Mouse (Mus musculus): ENCODE measurements around the gene Akt3.
A peak's percentile ranks its signal among the peaks of the same experiment; 100 is the strongest.

Gene Akt3

DNA sequence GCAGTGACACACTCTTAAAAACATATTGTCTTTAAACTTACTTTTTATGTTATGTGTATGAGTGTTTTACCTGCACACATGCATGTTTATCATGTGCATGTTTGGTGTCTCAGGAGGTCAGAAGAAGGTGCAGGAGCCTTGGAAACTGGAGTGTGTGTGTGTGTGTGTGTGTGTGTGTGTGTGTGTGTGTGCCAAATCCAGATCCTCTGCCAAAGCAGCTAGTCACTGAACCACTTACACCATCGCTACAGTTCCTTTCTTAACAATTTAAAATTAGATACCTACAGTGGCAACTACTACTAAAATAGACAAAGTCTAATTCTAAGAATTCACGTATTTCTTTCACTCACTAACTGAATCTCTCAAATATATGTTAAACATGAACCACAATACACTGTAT, 209.2 kb downstream of the Akt3 start:
- no peak for DNase-seq

- DNase-seq, result no peak
Measured at GRCm38 (mm10) chr1:177046963-177047362, 211.0 kb downstream of the Akt3 start.

DNA sequence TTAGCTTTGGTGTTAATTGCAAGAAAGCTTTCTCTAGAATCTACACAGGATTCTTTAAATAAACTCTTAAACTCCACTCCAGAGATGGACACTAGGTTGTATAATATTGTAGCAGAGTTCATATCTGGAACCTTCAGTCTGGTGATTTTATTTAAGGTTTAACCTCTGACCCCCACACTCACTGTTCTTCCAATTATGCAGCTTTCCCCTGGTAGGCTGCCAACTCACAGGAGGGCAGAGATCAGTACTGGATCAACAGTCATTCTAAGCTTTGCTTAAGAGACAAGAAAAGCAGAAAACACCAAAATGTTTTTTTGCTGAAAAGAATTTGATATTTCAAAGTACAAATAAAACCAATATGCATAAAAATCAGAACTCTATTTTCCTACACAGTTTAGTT, 212.1 kb downstream of the Akt3 start:
- no peak for DNase-seq

GRCm38 (mm10) chr1:177040058-177040457, 217.9 kb downstream of the Akt3 start:
- no peak for DNase-seq

GRCm38 (mm10) chr1:177039093-177039674, 218.8 kb downstream of the Akt3 start:
- no peak for DNase-seq

GRCm38 (mm10) chr1:177038383-177038782, 219.6 kb downstream of the Akt3 start:
- no peak for DNase-seq

DNA sequence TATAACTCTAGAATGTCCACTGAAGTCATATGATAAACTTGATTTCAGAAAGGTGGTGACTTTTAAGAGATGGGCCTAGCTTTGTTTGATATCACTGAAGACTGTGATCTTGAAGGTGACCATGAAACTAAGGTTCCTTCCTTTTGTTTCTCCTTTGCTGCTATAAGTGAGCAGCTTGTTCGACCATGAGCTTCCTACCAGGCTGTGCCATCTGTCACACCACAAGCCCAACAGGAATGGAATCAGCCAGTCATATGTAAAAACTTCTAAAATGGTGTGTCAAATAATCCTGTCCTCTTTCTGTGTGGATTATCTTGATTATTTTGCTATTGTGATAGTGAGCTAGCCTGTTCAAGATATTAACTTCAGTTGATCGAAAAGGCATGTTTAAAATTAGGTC, 222.5 kb downstream of the Akt3 start:
- peak; percentile 81 for DNase-seq

DNA sequence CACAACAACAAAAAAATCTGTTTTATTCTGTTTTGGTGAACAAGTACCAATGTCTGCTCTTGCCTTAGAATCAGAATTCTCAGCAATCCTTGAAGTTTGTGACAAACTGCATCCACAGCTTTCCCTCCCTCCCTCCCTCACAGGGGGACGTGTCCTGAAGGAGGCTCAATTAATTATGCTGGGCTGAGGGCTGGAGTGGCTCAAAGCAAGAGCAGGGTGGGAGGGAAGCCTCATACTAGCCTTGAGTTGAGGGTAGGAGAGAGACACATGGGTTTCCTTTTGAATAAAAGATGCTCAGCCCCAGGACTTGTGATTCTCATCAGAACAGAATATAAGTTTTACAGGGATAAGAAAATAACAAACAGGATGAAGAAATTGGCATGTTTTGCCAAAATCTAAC, 225.8 kb downstream of the Akt3 start:
- no peak for DNase-seq

DNA sequence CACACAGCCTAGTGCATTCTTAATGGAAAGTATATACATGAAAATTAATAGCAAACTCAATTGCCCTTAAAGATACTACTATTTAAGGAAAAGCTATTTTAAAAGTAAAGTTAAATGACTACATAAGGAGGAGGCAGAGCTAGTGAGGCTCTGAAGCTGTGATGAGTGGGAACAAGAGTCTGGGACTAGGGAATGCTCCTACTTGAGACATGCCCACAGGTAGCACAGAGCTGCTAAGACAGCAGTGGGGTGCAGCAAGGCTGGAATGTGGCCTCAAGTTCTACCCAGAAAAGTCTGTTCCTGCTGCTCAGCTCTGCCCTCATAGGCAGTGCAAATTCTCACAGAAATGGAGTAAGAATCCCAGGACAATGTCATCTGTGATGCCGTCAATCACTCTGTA, 226.8 kb downstream of the Akt3 start:
- DNase-seq, result no peak

DNA sequence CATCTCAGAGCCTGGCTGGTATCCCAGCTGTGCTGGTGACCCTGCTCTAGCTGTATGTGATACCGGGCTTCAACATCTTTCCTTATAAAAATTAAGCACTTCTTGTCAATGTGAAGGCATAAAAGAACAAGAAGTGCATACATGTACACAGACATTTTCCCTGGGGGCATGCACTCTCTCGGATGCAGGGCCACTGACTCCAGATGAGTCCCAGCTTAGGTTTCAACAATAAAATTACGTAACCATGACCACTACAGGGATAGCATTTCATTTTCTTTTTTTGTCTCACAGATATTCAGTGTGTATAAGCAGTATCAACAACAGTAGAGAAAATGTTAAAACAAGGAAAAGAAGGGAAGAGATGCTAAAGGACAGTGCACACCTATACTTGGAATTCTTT, 227.3 kb downstream of the Akt3 start:
- DNase-seq, result no peak

GRCm38 (mm10) chr1:177029032-177029431, 229.0 kb downstream of the Akt3 start:
- no peak for DNase-seq

DNA sequence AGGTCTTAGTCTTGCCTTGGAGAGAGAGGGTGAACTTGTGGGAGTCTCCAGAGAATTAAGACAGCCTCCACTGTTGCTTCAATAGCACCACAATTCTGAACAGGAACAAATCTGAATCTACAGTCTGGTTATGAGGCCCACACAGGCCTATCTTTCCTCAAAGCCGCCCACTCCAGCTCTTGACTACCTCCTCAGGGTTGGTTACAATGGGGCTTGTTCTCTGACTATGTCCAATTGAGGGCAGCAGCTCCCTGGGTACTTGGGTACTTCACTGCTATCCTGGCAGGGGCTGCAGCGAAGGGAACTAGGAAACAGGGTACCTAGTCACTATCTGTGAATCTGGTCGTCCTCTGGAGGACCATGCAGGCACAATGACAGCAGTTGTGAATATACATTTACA, 230.3 kb downstream of the Akt3 start:
- DNase-seq, result no peak

- DNase-seq, result peak; percentile 8
Measured at GRCm38 (mm10) chr1:177022751-177023150, 235.3 kb downstream of the Akt3 start.

DNA sequence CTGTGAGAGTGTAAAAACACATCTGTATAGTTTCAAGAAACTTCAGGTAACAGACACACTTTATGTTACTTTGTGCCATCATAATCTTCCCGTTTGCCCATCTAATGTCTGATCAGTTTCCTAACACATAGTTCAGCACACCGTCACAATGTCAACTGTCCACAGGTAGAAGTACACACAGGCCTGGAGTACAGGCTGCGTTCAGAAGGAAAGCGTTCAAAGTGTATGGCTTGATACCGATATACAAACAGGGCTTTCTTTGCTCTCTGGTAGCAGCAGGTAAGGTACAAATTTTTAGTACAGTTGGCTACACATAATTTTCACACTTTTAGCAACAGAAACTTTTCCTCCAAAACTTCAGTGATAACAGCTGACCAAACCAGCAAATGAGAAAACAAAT, 238.3 kb downstream of the Akt3 start:
- no peak for DNase-seq

- DNase-seq, result no peak
Measured at GRCm38 (mm10) chr1:177018750-177019149, 239.3 kb downstream of the Akt3 start.

DNA sequence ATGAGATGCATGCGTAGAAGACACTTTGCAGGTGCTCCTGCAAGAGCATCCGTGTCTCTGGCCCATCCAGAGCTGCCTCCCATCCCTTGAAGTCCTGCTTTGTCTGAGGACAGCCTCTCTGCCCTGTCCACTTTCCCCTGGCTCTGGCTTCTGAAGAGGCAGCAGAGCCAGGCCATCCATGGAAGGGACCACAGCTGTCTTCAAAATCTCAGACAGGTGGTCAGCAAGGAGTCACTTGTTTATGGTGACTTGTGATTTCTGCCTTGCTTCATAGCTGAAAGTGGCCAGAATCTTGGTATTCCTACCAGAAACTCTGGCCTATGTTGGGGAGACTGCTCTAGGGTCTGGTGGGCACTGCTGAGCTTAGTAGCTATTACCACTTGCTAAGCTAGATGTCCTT, 241.3 kb downstream of the Akt3 start:
- DNase-seq, result no peak

GRCm38 (mm10) chr1:177015917-177016316, 242.1 kb downstream of the Akt3 start:
- no peak for DNase-seq

DNA sequence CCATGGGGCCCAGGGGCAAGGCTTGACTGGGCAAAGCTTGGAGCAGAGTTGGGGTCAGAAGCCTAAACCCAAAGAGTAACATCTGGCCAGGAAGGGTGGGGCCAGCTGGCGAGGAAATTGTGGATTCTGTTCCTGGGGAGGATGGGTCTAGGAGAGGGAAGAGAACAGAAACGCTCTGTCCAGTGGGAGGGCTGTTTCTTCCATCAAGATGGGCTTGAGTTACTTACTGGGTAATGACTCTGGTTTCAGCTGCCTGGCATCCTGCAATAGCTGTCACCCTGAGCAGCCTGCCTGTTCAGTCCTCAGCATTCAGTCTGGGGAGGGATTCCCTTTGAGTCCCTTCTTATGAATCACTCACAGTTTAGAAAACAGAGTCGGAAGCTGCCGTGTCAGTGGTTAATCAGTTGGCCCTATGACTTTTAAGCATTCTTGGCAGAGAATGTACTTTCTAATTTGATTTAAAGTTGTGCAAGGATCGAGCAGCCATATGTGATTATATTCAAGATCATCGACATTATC, 243.0 kb downstream of the Akt3 start:
- no peak for DNase-seq

- DNase-seq, result no peak
Measured at GRCm38 (mm10) chr1:177014346-177014745, 243.7 kb downstream of the Akt3 start.

DNA sequence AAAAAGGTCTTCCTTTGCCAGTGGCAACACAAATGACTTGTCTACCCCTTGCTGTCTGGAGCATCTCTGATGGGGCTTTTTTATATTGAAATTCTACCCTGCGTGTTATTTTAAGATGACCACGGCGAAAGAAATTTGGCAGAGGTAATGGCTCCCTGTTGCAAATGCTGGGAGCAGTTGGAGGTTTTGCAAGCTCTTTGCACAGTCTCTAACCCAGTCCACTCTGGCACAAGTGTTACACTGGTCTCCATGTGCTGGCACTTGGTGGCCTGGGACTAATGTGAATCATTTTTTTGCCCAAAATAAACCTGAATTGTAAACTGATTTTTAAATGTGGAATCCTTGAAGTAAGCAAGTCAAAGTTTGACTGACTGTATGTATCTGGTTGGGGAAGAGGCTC, 244.2 kb downstream of the Akt3 start:
- peak; percentile 60 for DNase-seq

GRCm38 (mm10) chr1:177013313-177013712, 244.7 kb downstream of the Akt3 start:
- no peak for DNase-seq

DNA sequence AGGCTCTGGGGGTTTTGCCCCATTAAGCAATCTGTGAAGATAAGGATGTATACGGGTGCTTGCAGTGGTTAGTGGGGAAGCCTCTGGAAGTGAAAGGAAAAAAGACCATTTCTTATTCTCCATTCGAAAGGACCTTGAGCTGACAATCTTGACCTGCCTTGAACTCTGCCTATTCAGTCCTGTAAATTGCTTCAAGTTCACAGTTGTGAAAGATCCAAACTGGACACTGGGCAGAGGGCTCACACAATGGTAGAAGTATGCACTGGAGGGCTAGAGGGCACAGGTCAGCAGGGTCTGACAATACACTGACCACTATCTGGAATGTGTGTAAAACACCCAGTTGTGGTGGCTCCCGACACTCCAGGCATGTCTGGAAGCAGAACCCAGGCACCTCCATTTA, 245.2 kb downstream of the Akt3 start:
- DNase-seq, result no peak

DNA sequence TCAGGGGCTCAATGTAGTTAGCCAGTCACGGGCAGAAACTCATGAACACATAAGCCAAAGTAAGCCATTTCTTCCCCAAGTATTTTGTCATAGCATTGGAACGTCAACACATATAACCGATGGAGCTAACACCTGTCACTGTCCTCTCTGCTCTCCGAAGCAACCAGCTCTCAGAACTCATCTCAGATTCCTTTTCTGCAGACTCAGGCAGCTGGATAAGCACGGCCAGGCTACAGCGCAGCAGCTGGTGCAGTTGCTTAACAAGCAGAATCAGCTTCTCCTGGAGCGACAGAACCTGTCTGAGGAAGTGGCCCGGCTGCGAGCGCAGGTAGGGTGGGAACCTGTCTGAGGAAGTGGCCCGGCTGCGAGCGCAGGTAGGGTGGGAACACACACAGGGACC, 246.3 kb downstream of the Akt3 start:
- DNase-seq, result no peak

GRCm38 (mm10) chr1:177010607-177011302, 247.2 kb downstream of the Akt3 start:
- DNase-seq, result no peak

DNA sequence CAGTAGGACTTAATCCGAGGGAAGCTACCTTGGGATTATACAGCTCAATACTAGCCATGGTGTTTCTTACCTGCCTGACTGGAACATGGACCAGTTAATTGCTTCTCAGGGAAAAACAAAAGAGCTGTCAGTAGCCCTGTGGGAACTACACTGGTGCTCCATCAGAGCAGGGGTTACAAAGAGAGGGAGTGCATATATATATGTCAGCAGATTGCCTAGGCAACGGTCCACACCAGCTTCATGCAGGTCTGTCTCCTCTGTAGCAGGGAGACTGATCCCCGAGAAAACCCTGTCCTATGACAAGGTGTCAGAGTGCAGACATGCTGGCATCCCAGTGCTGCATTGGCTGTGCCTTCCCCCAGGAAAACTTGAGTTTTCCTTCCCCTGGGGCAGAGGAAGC, 248.0 kb downstream of the Akt3 start:
- no peak for DNase-seq
